Comparison of ENCODE assay signal across 26 mouse cellular contexts in genomic region chr7:98806961-98807360, GRCm38 (mm10). TPM values are rescaled to one million over a fixed set of nuclear protein-coding genes. Genes with fewer than 3 reads are reported as not detected.
"Had no signal": no experiment of that assay in that cellular context is flagged by ENCODE, and none has a peak within 500 bp of the region (broad histone marks: within the 10 kb centered on the region; RNA-seq: fewer than 3 reads in every experiment).

No protein-coding gene starts in this region.

- H3K36me3 ChIP-seq: heart, embryonic 10.5 days; heart, embryonic 12.5 days; hindbrain, embryonic 10.5 days; hindbrain, embryonic 12.5 days; intestine, embryonic 15.5 days; limb, embryonic 10.5 days; limb, embryonic 12.5 days; liver, embryonic 13.5 days; liver, embryonic 15.5 days had no signal

- H3K27ac ChIP-seq: gastrocnemius, adult 2 months; heart, embryonic 10.5 days; hindbrain, embryonic 10.5 days; hindbrain, embryonic 12.5 days; hindbrain, embryonic 14.5 days; intestine, embryonic 15.5 days; kidney, postnatal 0 days; layer of hippocampus, adult 2 months; left cerebral cortex, adult 2 months; limb, embryonic 10.5 days; limb, embryonic 12.5 days; liver, embryonic 13.5 days; liver, embryonic 15.5 days had no signal

- H3K9me3 ChIP-seq: heart, embryonic 10.5 days; hindbrain, embryonic 10.5 days; hindbrain, embryonic 12.5 days; intestine, embryonic 15.5 days; limb, embryonic 10.5 days; limb, embryonic 12.5 days; liver, embryonic 13.5 days; liver, embryonic 15.5 days had no signal

- ATAC-seq: hindbrain, embryonic 16.5 days; inflammation-experienced regulatory T-cells, adult 6 months; intestine, embryonic 15.5 days; intestine, postnatal 0 days; liver, postnatal 0 days had no signal

- H3K9ac ChIP-seq: heart, embryonic 12.5 days; hindbrain, embryonic 12.5 days; hindbrain, embryonic 14.5 days; intestine, embryonic 15.5 days; limb, embryonic 12.5 days; liver, embryonic 13.5 days; liver, embryonic 15.5 days; liver, postnatal 0 days had no signal

- DNase-seq: gastrocnemius, adult 2 months; gastrocnemius, postnatal 10 days; gastrocnemius, postnatal 25 days; heart, adult 18-20 months; heart, postnatal 10 days; heart, postnatal 4 days; liver, embryonic 13.5 days; liver, postnatal 0 days; lung, adult 2 months had no signal

- H3K4me3 ChIP-seq: gastrocnemius, adult 2 months; heart, embryonic 10.5 days; heart, embryonic 12.5 days; hindbrain, embryonic 10.5 days; hindbrain, embryonic 12.5 days; intestine, embryonic 15.5 days; layer of hippocampus, adult 2 months; left cerebral cortex, adult 2 months; limb, embryonic 10.5 days; limb, embryonic 12.5 days; liver, embryonic 13.5 days; liver, embryonic 15.5 days had no signal

- H3K4me2 ChIP-seq: heart, embryonic 12.5 days; hindbrain, embryonic 12.5 days; hindbrain, embryonic 14.5 days; intestine, embryonic 15.5 days; limb, embryonic 12.5 days; liver, embryonic 11.5 days; liver, embryonic 13.5 days; liver, embryonic 15.5 days had no signal

- H3K27me3 ChIP-seq: heart, embryonic 12.5 days; hindbrain, embryonic 12.5 days; intestine, embryonic 15.5 days; limb, embryonic 12.5 days; liver, embryonic 13.5 days had no signal

RNA-seq across cellular contexts. Expression of gene Wnt11, which starts 28.0 kb away (rescaled TPM):
- total RNA-seq: granulocyte monocyte progenitor cell, adult 5-6 weeks had no signal
- polyA plus RNA-seq: inflammation-experienced regulatory T-cells, adult 6 months had no signal
